Mouse (Mus musculus) intestine, embryonic 15.5 days (tissue): ENCODE data around the gene Smbd1. TPM values are rescaled to one million over a fixed set of nuclear protein-coding genes. Genes with fewer than 3 reads are reported as not detected.

Source experiments
- ATAC-seq: fragments of 200-750 bp; cut with Nextera tagmentation; 2 replicates; pipeline ENCODE4 v1.8.0; 2017; ENCODE audit warnings: moderate TSS enrichment, moderate library complexity
- H3K27ac ChIP-seq: fragments of 300-500 bp; sonication (generic); 2 replicates; pipeline ENCODE4 v1.5.1; 2015; ENCODE audit warnings: mild to moderate bottlenecking, inconsistent platforms
- H3K27me3 ChIP-seq: fragments of 300-500 bp; sonication (generic); replicated peaks from 2 replicates; pipeline ENCODE4 v1.6.1; 2015; ENCODE audit warnings: inconsistent platforms
- H3K36me3 ChIP-seq: fragments of 300-500 bp; sonication (generic); 2 replicates; pipeline ENCODE4 v1.6.1; 2015; ENCODE audit warnings: inconsistent platforms
- H3K4me1 ChIP-seq: fragments of 300-500 bp; sonication (generic); replicated peaks from 2 replicates; pipeline ENCODE4 v1.6.1; 2015; ENCODE audit warnings: inconsistent platforms
- H3K4me2 ChIP-seq: fragments of 300-500 bp; sonication (generic); replicated peaks from 2 replicates; pipeline ENCODE4 v1.6.1; 2015; ENCODE audit warnings: mild to moderate bottlenecking, inconsistent platforms
- H3K4me3 ChIP-seq: fragments of 300-500 bp; sonication (generic); replicated peaks from 2 replicates; pipeline ENCODE4 v1.5.1; 2015; ENCODE audit warnings: inconsistent platforms
- H3K9ac ChIP-seq: fragments of 300-500 bp; sonication (generic); 2 replicates; pipeline ENCODE4 v1.6.1; 2015; ENCODE audit warnings: inconsistent platforms
- H3K9me3 ChIP-seq: fragments of 300-500 bp; sonication (generic); 2 replicates; pipeline ENCODE4 v1.6.1; 2016; ENCODE audit warnings: inconsistent platforms
- WGBS: fragments of 180-500 bp; shearing (Covaris S2); methylation state at CpG from one replicate; pipeline ENCODE4 v1.1.7; 2015; 5-methylcytosine and 5-hydroxymethylcytosine counted together
- polyA plus RNA-seq: library from polyadenylated mRNA; unstranded; fragments of >200 nt; fragmentation: Nextera tagmentation; extraction: Ambion mirVana; gene quantifications from 2 replicates; pipeline ENCODE4 v1.2.1, GENCODE M21; 2015

The Smbd1 gene
- polyA plus RNA-seq, 1 experiment from 2014 or later: 1.0 TPM

GRCm38 (mm10) chr16:32766904-32767303 is 43.4 kb downstream of the Smbd1 start:
- Histone ChIP-seq H3K27ac (no peak overlapping the region), H3K4me1 (no peaks in the 10 kb centered on the region), H3K4me2 (no peak overlapping the region), H3K27me3 (no peaks in the 10 kb centered on the region), H3K9ac (no peak overlapping the region), H3K4me3 (no peak overlapping the region), H3K9me3 (no peaks in the 10 kb centered on the region), H3K36me3 (no peaks in the 10 kb centered on the region)
- WGBS: 93% methylated on average over 7 of the region's 7 CpGs
- no peak for ATAC-seq

- H3K9ac ChIP-seq: no peak overlapping the region
- H3K27ac ChIP-seq: no peak overlapping the region
- no peaks in the 10 kb centered on the region for H3K27me3 ChIP-seq
- no peak overlapping the region for H3K4me2 ChIP-seq
- no peaks in the 10 kb centered on the region for H3K4me1 ChIP-seq
- 67% methylated on average over 6 of the region's 6 CpGs for WGBS
- H3K36me3 ChIP-seq: no peaks in the 10 kb centered on the region
- no peak overlapping the region for H3K4me3 ChIP-seq
- ATAC-seq: no peak
- H3K9me3 ChIP-seq: no peaks in the 10 kb centered on the region
These were observed 45.3 kb downstream of the Smbd1 start for GRCm38 (mm10) chr16:32764961-32765360.

GRCm38 (mm10) chr16:32764550-32764949 is 45.7 kb downstream of the Smbd1 start:
- H3K9me3 ChIP-seq: no peaks in the 10 kb centered on the region
- WGBS: 85% methylated on average over 2 of the region's 2 CpGs

More at GRCm38 (mm10) chr16:32764550-32764949, 45.7 kb downstream of the Smbd1 start:
- no peaks in the 10 kb centered on the region for H3K4me1 ChIP-seq
- no peak overlapping the region for H3K4me2 ChIP-seq
- H3K27ac ChIP-seq: no peak overlapping the region
- H3K4me3 ChIP-seq: no peak overlapping the region
- no peak overlapping the region for H3K9ac ChIP-seq
- H3K36me3 ChIP-seq: no peaks in the 10 kb centered on the region
- no peak for ATAC-seq
- no peaks in the 10 kb centered on the region for H3K27me3 ChIP-seq

Other genes starting within 250 kb of the Smbd1 start
- gene Tfrc, start 201.6 kb downstream of the Smbd1 start, polyA plus RNA-seq: 88.1 and 103 TPM in 2 replicates
- gene Tnk2, start 166.6 kb downstream of the Smbd1 start, polyA plus RNA-seq: 9.2 and 10.1 TPM in 2 replicates
- gene Muc4, start 74.6 kb downstream of the Smbd1 start, polyA plus RNA-seq: 1.7 and 2.5 TPM in 2 replicates
- 0.09 TPM in 1 of 2 replicates, not detected in the other for gene Muc20, start 13.0 kb downstream of the Smbd1 start, polyA plus RNA-seq
- gene Fyttd1, start 67.0 kb upstream of the Smbd1 start, polyA plus RNA-seq: 72.6 and 97.7 TPM in 2 replicates
- 14.1 and 14.3 TPM in 2 replicates for gene Rubcn, start 67.3 kb upstream of the Smbd1 start, polyA plus RNA-seq
- 14.6 and 15.3 TPM in 2 replicates for gene Lrch3, start 103.6 kb upstream of the Smbd1 start, polyA plus RNA-seq
- 1.7 and 1.9 TPM in 2 replicates for gene Iqcg, start 245.7 kb upstream of the Smbd1 start, polyA plus RNA-seq
- 1,031 and 1,044 TPM in 2 replicates for gene Rpl35a, start 246.0 kb upstream of the Smbd1 start, polyA plus RNA-seq